Mouse (Mus musculus): ENCODE measurements around the gene Siah2. TPM values are rescaled to one million over a fixed set of nuclear protein-coding genes. Genes with fewer than 3 reads are reported as not detected.

Siah2 gene
- polyA plus RNA-seq, 1 experiment from 2014 or later: 8.3 TPM

- Histone ChIP-seq H3K9me3 (no peaks in the 10 kb centered on the region), H3K4me2 (no peak overlapping the region), H3K27me3 (no peaks in the 10 kb centered on the region), H3K4me3 (no peak overlapping the region), H3K27ac (no peak overlapping the region), H3K4me1 (replicated peaks) (no peaks in the 10 kb centered on the region), H3K36me3 (no peaks in the 10 kb centered on the region), H3K9ac (no peak overlapping the region)
- no peak for ATAC-seq (ENCODE audit: low FRiP score)
- WGBS: 83% methylated on average over 4 of the region's 4 CpGs
These were observed 41.9 kb downstream of the Siah2 start for GRCm38 (mm10) chr3:58650328-58650727.

DNA sequence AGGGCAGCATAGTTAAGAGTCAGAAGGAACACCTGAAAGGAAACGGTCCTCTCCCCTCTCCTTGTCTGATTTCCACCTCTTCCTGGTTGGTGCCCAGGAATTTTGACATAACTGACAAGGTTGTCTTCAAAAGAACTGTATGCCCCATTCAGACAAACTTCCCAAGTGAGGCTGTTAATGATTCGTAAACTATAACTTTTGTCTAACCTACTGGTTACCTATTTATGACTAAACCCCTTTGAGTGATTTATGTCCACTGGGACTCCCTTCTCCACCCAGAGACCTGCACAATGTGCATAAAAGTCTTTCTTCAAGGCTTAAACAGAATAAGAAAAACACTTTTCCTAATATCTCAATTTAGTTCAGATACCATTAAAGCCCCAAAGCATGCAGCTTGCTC is 45.0 kb downstream of the Siah2 start:
- ATAC-seq (ENCODE audit: low FRiP score): no peak
- Histone ChIP-seq H3K27ac (no peak overlapping the region), H3K27me3 (no peaks in the 10 kb centered on the region), H3K9me3 (no peaks in the 10 kb centered on the region), H3K9ac (no peak overlapping the region), H3K4me3 (no peak overlapping the region), H3K4me2 (no peak overlapping the region), H3K4me1 (replicated peaks) (no peaks in the 10 kb centered on the region), H3K36me3 (no peaks in the 10 kb centered on the region)
- WGBS: 88% methylated on average over 2 of the region's 2 CpGs

DNA sequence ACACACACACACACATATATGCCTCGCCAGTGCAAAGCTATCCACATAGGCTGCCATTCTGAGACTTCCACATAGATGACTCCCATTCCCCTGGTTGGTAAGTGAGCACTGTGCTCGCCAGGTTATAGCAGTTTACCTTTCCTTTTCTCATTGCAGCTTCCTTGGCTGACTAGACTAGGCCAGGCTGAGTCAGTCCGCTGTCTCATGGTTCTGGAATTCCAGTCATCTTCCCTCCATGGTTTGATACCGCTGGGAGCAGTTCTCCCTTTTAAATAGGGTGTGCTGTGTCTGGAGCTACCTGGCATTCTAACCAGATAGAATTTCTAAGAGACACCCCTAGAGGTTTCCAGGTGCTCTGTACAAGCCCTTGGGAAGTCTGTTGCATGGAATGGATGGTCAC is 46.0 kb downstream of the Siah2 start:
- no peak overlapping the region for H3K4me3 ChIP-seq
- no peak overlapping the region for H3K9ac ChIP-seq
- H3K9me3 ChIP-seq: no peaks in the 10 kb centered on the region
- no peak for ATAC-seq (ENCODE audit: low FRiP score)
- H3K36me3 ChIP-seq: no peaks in the 10 kb centered on the region
- no peak overlapping the region for H3K27ac ChIP-seq
- no peak overlapping the region for H3K4me2 ChIP-seq
- no peaks in the 10 kb centered on the region for H3K4me1 ChIP-seq (replicated peaks)
- H3K27me3 ChIP-seq: no peaks in the 10 kb centered on the region
- 89% methylated on average over 4 of the region's 4 CpGs for WGBS

DNA sequence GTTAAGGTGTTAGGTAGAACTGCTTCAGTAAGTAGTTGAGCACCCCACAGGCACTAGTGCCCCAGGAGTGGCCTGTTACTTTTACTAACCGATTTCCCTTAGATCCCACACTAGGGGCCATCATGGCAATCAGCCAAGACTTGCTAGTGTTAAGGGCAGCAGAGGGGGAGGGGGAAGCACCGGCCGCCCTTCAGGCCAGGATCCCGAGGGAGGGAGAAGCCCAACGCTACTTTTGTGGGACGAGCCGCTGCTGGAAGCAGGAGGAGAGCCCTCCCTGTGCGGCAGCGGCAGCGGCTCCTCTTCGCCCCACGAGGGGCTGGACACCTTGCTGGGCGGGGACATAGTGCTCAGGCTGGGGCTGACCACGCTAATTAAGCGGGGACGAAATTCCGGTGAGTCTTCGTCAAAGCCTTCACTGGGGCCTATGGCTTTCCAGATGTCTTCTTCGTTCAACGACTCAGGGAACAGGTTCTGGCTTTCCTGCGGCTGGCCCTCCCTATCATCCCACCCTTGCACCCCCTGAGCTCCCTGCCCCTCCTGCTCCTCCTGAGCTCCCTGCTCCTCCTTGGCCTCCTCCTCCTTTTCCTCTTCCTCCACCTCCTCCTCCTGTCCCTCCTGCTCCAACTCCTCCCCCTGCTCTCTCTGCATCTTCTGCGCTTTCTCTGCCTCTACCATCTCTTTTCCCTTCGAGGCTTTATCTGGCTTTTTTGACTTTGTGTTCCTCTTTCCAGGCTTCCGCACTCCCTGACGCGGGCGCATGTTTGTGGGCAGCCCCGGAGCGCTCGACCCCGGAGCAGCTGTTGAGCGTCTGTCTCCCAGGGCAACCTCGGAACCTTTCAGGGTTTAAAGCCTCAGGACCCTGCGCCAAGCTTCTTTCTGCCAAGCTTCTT is 55.5 kb downstream of the Siah2 start, which contains the start of gene Erich6:
Erich6 (minus strand) TSS at position 802 of the 890 bp plus-strand sequence.
- Histone ChIP-seq H3K9ac (peak within 1 kb of the TSS; percentile 72), H3K4me1 (replicated peaks) (peaks cover 13% of the 10 kb centered on the region), H3K27me3 (no peaks in the 10 kb centered on the region), H3K36me3 (no peaks in the 10 kb centered on the region), H3K27ac (peak within 1 kb of the TSS; percentile 50), H3K4me3 (peak within 1 kb of the TSS; percentile 52), H3K4me2 (peak within 1 kb of the TSS; percentile 93), H3K9me3 (no peaks in the 10 kb centered on the region)
- WGBS: under 1% methylated on average over 34 of the region's 34 CpGs
- ATAC-seq (ENCODE audit: low FRiP score): peak; percentile 87

DNA sequence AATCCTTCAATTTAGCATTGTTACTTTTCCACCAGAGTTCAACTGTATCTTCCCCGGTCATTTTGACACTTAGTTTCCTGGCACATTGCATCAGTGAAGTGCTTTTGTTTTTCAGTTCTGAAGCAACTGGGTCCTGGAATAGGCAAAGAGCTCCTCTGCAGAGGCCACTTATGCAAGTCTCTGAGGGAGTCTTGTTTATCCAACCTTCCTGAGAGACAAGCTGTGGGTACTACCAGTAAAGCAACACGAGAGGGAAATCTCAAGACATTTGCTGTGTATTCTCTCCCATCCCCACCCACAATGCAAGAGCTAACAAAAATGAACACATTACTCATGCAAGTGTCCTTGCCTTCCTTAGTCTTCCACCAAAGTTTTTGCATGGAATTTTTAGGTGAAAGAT is 60.5 kb downstream of the Siah2 start:
- WGBS: 81% methylated on average over 2 of the region's 2 CpGs
- Histone ChIP-seq H3K4me2 (no peak overlapping the region), H3K36me3 (no peaks in the 10 kb centered on the region), H3K4me1 (replicated peaks) (peaks cover 8% of the 10 kb centered on the region), H3K9me3 (no peaks in the 10 kb centered on the region), H3K4me3 (no peak overlapping the region), H3K27ac (no peak overlapping the region), H3K27me3 (no peaks in the 10 kb centered on the region), H3K9ac (no peak overlapping the region)
- ATAC-seq (ENCODE audit: low FRiP score): no peak

DNA sequence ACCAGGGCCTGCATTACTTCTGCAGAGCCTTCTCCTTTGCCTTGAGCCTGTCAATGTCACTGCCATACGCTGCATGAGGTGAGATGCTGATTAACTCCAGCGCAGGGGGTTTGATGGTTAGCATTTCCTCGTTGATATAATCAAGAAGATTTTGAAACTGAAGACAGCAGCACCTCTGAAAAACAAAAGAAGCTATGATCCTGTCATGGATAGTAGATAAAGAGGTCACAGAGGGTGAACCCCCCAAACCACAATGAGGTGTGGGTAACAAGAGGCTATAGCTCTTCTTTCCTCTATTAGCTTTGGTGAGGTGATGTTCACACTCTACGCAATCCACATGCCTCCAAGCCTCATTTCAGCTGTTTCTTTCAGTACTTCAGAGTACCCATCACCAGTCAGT is 67.2 kb downstream of the Siah2 start:
- Histone ChIP-seq H3K27me3 (no peaks in the 10 kb centered on the region), H3K4me3 (no peak overlapping the region), H3K9me3 (no peaks in the 10 kb centered on the region), H3K36me3 (no peaks in the 10 kb centered on the region), H3K27ac (no peak overlapping the region), H3K4me1 (replicated peaks) (no peaks in the 10 kb centered on the region), H3K4me2 (no peak overlapping the region), H3K9ac (no peak overlapping the region)
- 90% methylated on average over 4 of the region's 4 CpGs for WGBS
- ATAC-seq (ENCODE audit: low FRiP score): no peak

Other genes with a start within 250 kb of the Siah2 start
- 41.9 and 44.7 TPM in 2 replicates for gene Eif2a, start 166.6 kb downstream of the Siah2 start, polyA plus RNA-seq (2015; fragmentation: Nextera tagmentation; extraction: Ambion mirVana)
- 73.7 and 79.9 TPM in 2 replicates for gene Serp1, start 166.5 kb downstream of the Siah2 start, polyA plus RNA-seq (2015; fragmentation: Nextera tagmentation; extraction: Ambion mirVana)
- 22.9 and 25.4 TPM in 2 replicates for gene Selenot, start 115.8 kb downstream of the Siah2 start, polyA plus RNA-seq (2015; fragmentation: Nextera tagmentation; extraction: Ambion mirVana)
- 0.12 and 0.14 TPM in 2 replicates for gene Erich6, start 55.2 kb downstream of the Siah2 start, polyA plus RNA-seq (2015; fragmentation: Nextera tagmentation; extraction: Ambion mirVana)
- gene Mindy4b-ps, start 129.9 kb upstream of the Siah2 start, polyA plus RNA-seq (2015; fragmentation: Nextera tagmentation; extraction: Ambion mirVana): not detected in 2 replicates
- gene Clrn1, start 192.9 kb upstream of the Siah2 start, polyA plus RNA-seq (2015; fragmentation: Nextera tagmentation; extraction: Ambion mirVana): 3.2 and 4.7 TPM in 2 replicates